10 mouse cellular contexts compared by ENCODE assay signal in genomic region chr11:100959826-100960225, GRCm38 (mm10). TPM values are rescaled to one million over a fixed set of nuclear protein-coding genes. Genes with fewer than 3 reads are reported as not detected.
A peak's percentile ranks its signal among the peaks of the same experiment; 100 is the strongest.
DNase-seq lines count a peak whose midpoint lies in the region; ATAC-seq lines count a peak whose summit lies in the region.
"Had no signal": no experiment of that assay in that cellular context is flagged by ENCODE, and none has a peak within 500 bp of the region (broad histone marks: within the 10 kb centered on the region; RNA-seq: fewer than 3 reads in every experiment).

No protein-coding gene starts in this region.

- peak overlapping the region; percentile 55 for H3K27ac ChIP-seq in heart, embryonic 12.5 days (ENCODE audit: poor library complexity, severe bottlenecking)
- peak overlapping the region; percentile 85 for H3K27ac ChIP-seq in lung, embryonic 16.5 days (ENCODE audit: low read length)
- 0 out of 2 replicates have a peak overlapping the region, but pooled peaks have one; percentile 12 for H3K27ac ChIP-seq in limb, embryonic 15.5 days
- no peak overlapping the region for H3K27ac ChIP-seq in forebrain, embryonic 12.5 days
- H3K27ac ChIP-seq: forebrain, embryonic 13.5 days; hindbrain, embryonic 10.5 days had no signal

- WGBS in heart, embryonic 12.5 days: 31% methylated on average over 3 of the region's 3 CpGs
- 28% methylated on average over 3 of the region's 3 CpGs for WGBS in lung, embryonic 16.5 days
- 25% methylated on average over 3 of the region's 3 CpGs for WGBS in limb, embryonic 15.5 days
- 31% methylated on average over 3 of the region's 3 CpGs for WGBS in forebrain, embryonic 12.5 days

- peak overlapping the region; percentile 42 for H3K4me2 ChIP-seq in heart, embryonic 12.5 days
- peak overlapping the region; percentile 53 for H3K4me2 ChIP-seq in lung, embryonic 16.5 days (ENCODE audit: low read depth, low read length)
- H3K4me2 ChIP-seq in limb, embryonic 15.5 days: peak overlapping the region; percentile 31; the same call in 1 of the 2 replicates
- no peak overlapping the region for H3K4me2 ChIP-seq in forebrain, embryonic 12.5 days

- H3K36me3 ChIP-seq in heart, embryonic 12.5 days: peaks cover 60% of the 10 kb centered on the region
- peaks cover 18% of the 10 kb centered on the region for H3K36me3 ChIP-seq in lung, embryonic 16.5 days (ENCODE audit: control insufficient read depth, insufficient read depth, low read length)
- peaks cover 34% of the 10 kb centered on the region for H3K36me3 ChIP-seq in limb, embryonic 15.5 days
- no peaks in the 10 kb centered on the region for H3K36me3 ChIP-seq in forebrain, embryonic 12.5 days (replicated peaks)
- H3K36me3 ChIP-seq: hindbrain, embryonic 10.5 days had no signal

- peaks cover 72% of the 10 kb centered on the region for H3K4me1 ChIP-seq in heart, embryonic 12.5 days (replicated peaks)
- peaks cover 50% of the 10 kb centered on the region for H3K4me1 ChIP-seq in lung, embryonic 16.5 days (replicated peaks; ENCODE audit: control insufficient read depth, insufficient read depth, low read length)
- peaks cover 62% of the 10 kb centered on the region for H3K4me1 ChIP-seq in limb, embryonic 15.5 days
- peaks cover 13% of the 10 kb centered on the region for H3K4me1 ChIP-seq in forebrain, embryonic 12.5 days

- no peak overlapping the region for H3K9ac ChIP-seq in heart, embryonic 12.5 days
- peak overlapping the region; percentile 49 for H3K9ac ChIP-seq in lung, embryonic 16.5 days (ENCODE audit: low read length)
- no peak overlapping the region for H3K9ac ChIP-seq in limb, embryonic 15.5 days
- no peak overlapping the region for H3K9ac ChIP-seq in forebrain, embryonic 12.5 days

- DNase-seq in heart, postnatal 4 days: no peak
- DNase-seq in lung, adult 18-20 months: no peak
- no peak for DNase-seq in spleen, postnatal 36 days (ENCODE audit: low spot score in 2 of 2)

- no peak for ATAC-seq in heart, embryonic 12.5 days (ENCODE audit: insufficient number of reproducible peaks, low FRiP score)
- no peak for ATAC-seq in lung, embryonic 16.5 days (ENCODE audit: low read depth)
- ATAC-seq in limb, embryonic 15.5 days (ENCODE audit: insufficient number of reproducible peaks, low FRiP score, low TSS enrichment, low read depth): no peak
- no peak for ATAC-seq in cerebellum, adult (ENCODE audit: insufficient number of reproducible peaks, low FRiP score, low TSS enrichment)
- ATAC-seq in forebrain, embryonic 12.5 days (ENCODE audit: low FRiP score): no peak

- no peaks in the 10 kb centered on the region for H3K9me3 ChIP-seq in heart, embryonic 12.5 days (replicated peaks)
- no peaks in the 10 kb centered on the region for H3K9me3 ChIP-seq in lung, embryonic 16.5 days (ENCODE audit: control insufficient read depth, low read length)
- H3K9me3 ChIP-seq in limb, embryonic 15.5 days: no peaks in the 10 kb centered on the region
- H3K9me3 ChIP-seq in forebrain, embryonic 12.5 days: no peaks in the 10 kb centered on the region
- H3K9me3 ChIP-seq: forebrain, embryonic 13.5 days; hindbrain, embryonic 10.5 days had no signal

- H3K27me3 ChIP-seq in heart, embryonic 12.5 days (replicated peaks): 0 out of 2 replicates have a peak, but pooled peaks cover 3% of the 10 kb centered on the region
- H3K27me3 ChIP-seq in lung, embryonic 16.5 days (ENCODE audit: control insufficient read depth, insufficient read depth, low read depth, low read length): peaks cover 9% of the 10 kb centered on the region; the same call in 1 of the 2 replicates
- peaks cover 18% of the 10 kb centered on the region for H3K27me3 ChIP-seq in limb, embryonic 15.5 days
- H3K27me3 ChIP-seq in forebrain, embryonic 12.5 days: peaks cover 66% of the 10 kb centered on the region

- H3K4me3 ChIP-seq in heart, embryonic 12.5 days: no peak overlapping the region
- 0 out of 2 replicates have a peak overlapping the region, but pooled peaks have one; percentile 4 for H3K4me3 ChIP-seq in lung, embryonic 16.5 days (ENCODE audit: low read length)
- H3K4me3 ChIP-seq in limb, embryonic 15.5 days: no peak overlapping the region
- no peak overlapping the region for H3K4me3 ChIP-seq in forebrain, embryonic 12.5 days (replicated peaks)

RNA-seq across cellular contexts. Expression of gene Cavin1, which starts 10.9 kb away (rescaled TPM):
- polyA plus RNA-seq in heart, embryonic 12.5 days (2016; fragmentation: Nextera tagmentation; extraction: Ambion mirVana): 342 and 348 TPM in 2 replicates
- total RNA-seq in heart, postnatal 4 days (2021): 100 to 1,000 TPM; 479 to 498 TPM
- polyA plus RNA-seq in lung, embryonic 16.5 days (2015; fragmentation: Nextera tagmentation; extraction: Ambion mirVana): 461 and 464 TPM in 2 replicates
- polyA plus RNA-seq in limb, embryonic 15.5 days (2015; fragmentation: Nextera tagmentation; extraction: Ambion mirVana): 368 and 413 TPM in 2 replicates
- 29.9 and 35.6 TPM in 2 replicates for polyA plus RNA-seq in forebrain, embryonic 12.5 days (2016; fragmentation: Nextera tagmentation; extraction: Ambion mirVana)

RNA-seq across cellular contexts. Expression of gene Stat3, which starts 20.5 kb away (rescaled TPM):
- polyA plus RNA-seq in heart, embryonic 12.5 days (2016; fragmentation: Nextera tagmentation; extraction: Ambion mirVana): 60.0 and 63.2 TPM in 2 replicates
- 100 to 1,000 TPM; 111 to 115 TPM for total RNA-seq in heart, postnatal 4 days (2021)
- 58.5 and 63.7 TPM in 2 replicates for polyA plus RNA-seq in lung, embryonic 16.5 days (2015; fragmentation: Nextera tagmentation; extraction: Ambion mirVana)
- 72.9 and 85.2 TPM in 2 replicates for polyA plus RNA-seq in limb, embryonic 15.5 days (2015; fragmentation: Nextera tagmentation; extraction: Ambion mirVana)
- 30.8 and 34.1 TPM in 2 replicates for polyA plus RNA-seq in forebrain, embryonic 12.5 days (2016; fragmentation: Nextera tagmentation; extraction: Ambion mirVana)

RNA-seq across cellular contexts. Expression of gene Atp6v0a1, which starts 49.4 kb away (rescaled TPM):
- 70.0 and 71.4 TPM in 2 replicates for polyA plus RNA-seq in heart, embryonic 12.5 days (2016; fragmentation: Nextera tagmentation; extraction: Ambion mirVana)
- 100 to 1,000 TPM; 112 to 115 TPM for total RNA-seq in heart, postnatal 4 days (2021)
- polyA plus RNA-seq in lung, embryonic 16.5 days (2015; fragmentation: Nextera tagmentation; extraction: Ambion mirVana): 36.7 and 36.9 TPM in 2 replicates
- 39.5 and 43.6 TPM in 2 replicates for polyA plus RNA-seq in limb, embryonic 15.5 days (2015; fragmentation: Nextera tagmentation; extraction: Ambion mirVana)
- 48.9 and 54.9 TPM in 2 replicates for polyA plus RNA-seq in forebrain, embryonic 12.5 days (2016; fragmentation: Nextera tagmentation; extraction: Ambion mirVana)
